Mouse (Mus musculus): ENCODE data around the gene Ces4a. TPM values are rescaled to one million over a fixed set of nuclear protein-coding genes. Genes with fewer than 3 reads are reported as not detected.

The Ces4a gene
- polyA plus RNA-seq, 1 experiment, result not detected

- Histone ChIP-seq H3K79me3 (ENCODE audit: low read depth) (no peaks in the 10 kb centered on the region), H3K4me3 (ENCODE audit: insufficient read depth, poor library complexity, severe bottlenecking) (no peak overlapping the region), H3ac (ENCODE audit: control insufficient read depth, insufficient read length, low read depth) (no peak overlapping the region)
Observed at GRCm38 (mm10) chr8:105154316-105154715, 22.7 kb downstream of the Ces4a start.

DNA sequence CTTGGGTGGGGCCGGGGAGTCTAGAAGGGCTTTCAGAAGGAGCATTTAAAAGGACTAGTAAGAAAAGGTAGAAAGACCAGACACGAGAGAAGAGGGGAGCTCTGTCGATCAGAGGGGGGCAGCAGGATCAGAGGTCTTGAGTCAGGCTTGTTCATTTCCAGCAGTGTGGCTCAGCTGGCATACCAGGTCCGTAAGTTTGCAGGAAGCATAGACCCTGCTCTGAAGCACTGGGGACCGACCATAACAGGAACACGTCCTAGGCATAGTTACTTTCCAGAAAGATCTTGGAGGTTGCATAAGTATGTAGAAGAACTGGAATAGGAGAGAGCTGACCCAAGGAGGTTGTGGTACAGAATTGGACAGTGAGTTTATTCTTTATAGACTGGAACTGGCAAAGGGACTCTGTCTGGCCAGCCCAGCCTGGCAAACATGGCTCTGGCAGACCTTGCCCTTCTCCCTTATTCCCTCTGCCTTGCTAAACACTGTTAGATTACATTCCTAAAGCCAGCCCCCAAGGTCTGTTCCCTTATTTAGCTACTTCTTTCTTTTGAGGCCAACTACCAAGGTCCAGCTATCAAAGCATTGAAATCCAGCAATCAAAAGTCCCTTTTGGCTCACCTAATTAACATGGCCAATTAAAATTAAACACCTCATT, 23.6 kb downstream of the Ces4a start:
- Histone ChIP-seq H3ac (ENCODE audit: control insufficient read depth, insufficient read length, low read depth) (no peak overlapping the region), H3K79me2 (ENCODE audit: control insufficient read depth, insufficient read depth) (no peaks in the 10 kb centered on the region), H3K79me3 (ENCODE audit: low read depth) (no peaks in the 10 kb centered on the region), H3K36me3 (ENCODE audit: control insufficient read depth, insufficient read depth) (no peaks in the 10 kb centered on the region), H3K4me3 (ENCODE audit: insufficient read depth, poor library complexity, severe bottlenecking) (no peak overlapping the region), H3K27me3 (ENCODE audit: control insufficient read depth, insufficient read depth, insufficient read length) (no peaks in the 10 kb centered on the region)
- TF ChIP-seq USF1 (IDR thresholded peaks at IDR 0.05; ENCODE audit: low read depth) (no peak), CEBPB (IDR thresholded peaks at IDR 0.05; ENCODE audit: low read depth) (no peak), CTCF (IDR thresholded peaks at IDR 0.05; ENCODE audit: control insufficient read depth, insufficient read depth, insufficient read length) (no peak), MAX (IDR thresholded peaks at IDR 0.05) (no peak), MYOG (IDR thresholded peaks at IDR 0.05; ENCODE audit: control insufficient read depth, extremely low read depth, insufficient read length) (no peak), FOSL1 (IDR thresholded peaks at IDR 0.05; ENCODE audit: insufficient read depth, low read length, poor library complexity, severe bottlenecking) (no peak), MYOD1 (IDR thresholded peaks at IDR 0.05; ENCODE audit: control insufficient read depth, insufficient read length, low read depth) (no peak)

More at GRCm38 (mm10) chr8:105154316-105154715, 22.7 kb downstream of the Ces4a start:
- Histone ChIP-seq H3K79me2 (ENCODE audit: control insufficient read depth, insufficient read depth) (no peaks in the 10 kb centered on the region), H3K27me3 (ENCODE audit: control insufficient read depth, insufficient read depth, insufficient read length) (no peaks in the 10 kb centered on the region), H3K36me3 (ENCODE audit: control insufficient read depth, insufficient read depth) (no peaks in the 10 kb centered on the region)
- no peak for TF ChIP-seq USF1 (IDR thresholded peaks at IDR 0.05; ENCODE audit: low read depth)
- no peak for TF ChIP-seq CTCF (IDR thresholded peaks at IDR 0.05; ENCODE audit: control insufficient read depth, insufficient read depth, insufficient read length)
- no peak for TF ChIP-seq MAX (IDR thresholded peaks at IDR 0.05)
- no peak for TF ChIP-seq MYOD1 (IDR thresholded peaks at IDR 0.05; ENCODE audit: control insufficient read depth, insufficient read length, low read depth)
- TF ChIP-seq CEBPB (IDR thresholded peaks at IDR 0.05; ENCODE audit: low read depth), result no peak

- Histone ChIP-seq H3K36me3 (ENCODE audit: control insufficient read depth, insufficient read depth) (no peaks in the 10 kb centered on the region), H3K27me3 (ENCODE audit: control insufficient read depth, insufficient read depth, insufficient read length) (no peaks in the 10 kb centered on the region), H3K79me2 (ENCODE audit: control insufficient read depth, insufficient read depth) (no peaks in the 10 kb centered on the region), H3ac (ENCODE audit: control insufficient read depth, insufficient read length, low read depth) (no peak overlapping the region), H3K4me3 (ENCODE audit: insufficient read depth, poor library complexity, severe bottlenecking) (no peak overlapping the region), H3K79me3 (ENCODE audit: low read depth) (no peaks in the 10 kb centered on the region)
- TF ChIP-seq CTCF (IDR thresholded peaks at IDR 0.05; ENCODE audit: control insufficient read depth, insufficient read depth, insufficient read length) (peak; percentile 68), MYOG (IDR thresholded peaks at IDR 0.05; ENCODE audit: control insufficient read depth, extremely low read depth, insufficient read length) (no peak)
Observed at GRCm38 (mm10) chr8:105157555-105157954, 26.0 kb downstream of the Ces4a start.

DNA sequence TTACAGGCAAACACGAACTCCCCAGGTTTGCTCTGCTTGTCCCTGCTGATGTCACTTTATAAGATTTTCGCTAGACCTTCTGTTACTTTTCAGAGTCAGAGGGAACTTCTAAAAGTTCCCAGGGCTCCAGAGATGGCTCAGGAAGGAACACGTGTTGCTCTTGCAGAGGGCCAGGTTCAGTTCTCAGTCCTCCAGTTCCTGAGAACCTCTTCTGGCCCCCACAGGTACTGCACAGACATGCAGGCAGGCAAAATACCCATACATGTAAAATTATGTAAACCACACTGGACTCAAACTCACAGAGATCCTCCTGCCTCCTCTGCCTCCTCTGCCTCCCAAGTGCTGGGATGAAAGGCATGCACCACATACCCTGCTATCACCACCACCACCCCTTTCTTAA, 26.5 kb downstream of the Ces4a start:
- Histone ChIP-seq H3K79me3 (ENCODE audit: low read depth) (no peaks in the 10 kb centered on the region), H3K79me2 (ENCODE audit: control insufficient read depth, insufficient read depth) (no peaks in the 10 kb centered on the region), H3K4me3 (ENCODE audit: insufficient read depth, poor library complexity, severe bottlenecking) (no peak overlapping the region), H3ac (ENCODE audit: control insufficient read depth, insufficient read length, low read depth) (no peak overlapping the region), H3K36me3 (ENCODE audit: control insufficient read depth, insufficient read depth) (no peaks in the 10 kb centered on the region), H3K27me3 (ENCODE audit: control insufficient read depth, insufficient read depth, insufficient read length) (no peaks in the 10 kb centered on the region)
- TF ChIP-seq MYOD1 (IDR thresholded peaks at IDR 0.05; ENCODE audit: control insufficient read depth, insufficient read length, low read depth), result no peak
- no peak for TF ChIP-seq MAX (IDR thresholded peaks at IDR 0.05)
- TF ChIP-seq FOSL1 (IDR thresholded peaks at IDR 0.05; ENCODE audit: insufficient read depth, low read length, poor library complexity, severe bottlenecking), result no peak
- no peak for TF ChIP-seq CEBPB (IDR thresholded peaks at IDR 0.05; ENCODE audit: low read depth)
- TF ChIP-seq MYOG (IDR thresholded peaks at IDR 0.05; ENCODE audit: control insufficient read depth, extremely low read depth, insufficient read length), result no peak
- no peak for TF ChIP-seq CTCF (IDR thresholded peaks at IDR 0.05; ENCODE audit: control insufficient read depth, insufficient read depth, insufficient read length)
- no peak for TF ChIP-seq USF1 (IDR thresholded peaks at IDR 0.05; ENCODE audit: low read depth)

DNA sequence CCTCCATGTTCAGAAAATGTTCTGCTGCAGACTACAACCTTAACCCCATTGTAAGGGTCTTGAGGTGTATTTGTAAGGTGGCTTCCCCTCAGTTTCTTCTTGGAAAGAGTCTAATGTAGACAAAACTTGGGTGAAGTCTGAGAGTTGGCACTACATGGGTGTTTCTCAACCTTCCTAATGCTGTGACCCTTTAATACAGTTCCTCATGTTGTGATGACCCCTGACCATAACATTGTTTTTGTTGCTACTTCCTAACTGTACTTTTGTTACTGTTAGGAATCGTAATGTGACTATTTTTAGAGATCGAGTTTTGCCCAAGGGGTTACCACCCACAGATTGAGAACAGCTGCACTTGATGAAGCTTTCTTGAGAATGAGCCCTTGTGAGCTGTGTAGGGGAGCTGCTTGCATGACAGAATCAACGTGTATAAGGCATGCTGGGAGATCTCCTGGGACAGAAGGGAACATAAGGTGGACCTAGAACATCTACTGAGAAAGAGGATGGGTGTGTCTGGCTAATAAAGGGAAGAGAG, 29.6 kb downstream of the Ces4a start:
- no peaks in the 10 kb centered on the region for H3K79me2 ChIP-seq (ENCODE audit: control insufficient read depth, insufficient read depth)
- no peak overlapping the region for H3K4me3 ChIP-seq (ENCODE audit: insufficient read depth, poor library complexity, severe bottlenecking)
- no peaks in the 10 kb centered on the region for H3K36me3 ChIP-seq (ENCODE audit: control insufficient read depth, insufficient read depth)
- TF ChIP-seq MYOD1 (IDR thresholded peaks at IDR 0.05; ENCODE audit: control insufficient read depth, insufficient read length, low read depth), result peak; percentile 46
- no peak for TF ChIP-seq MYOG (IDR thresholded peaks at IDR 0.05; ENCODE audit: control insufficient read depth, extremely low read depth, insufficient read length)
- no peak for TF ChIP-seq USF1 (IDR thresholded peaks at IDR 0.05; ENCODE audit: low read depth)
- no peak overlapping the region for H3ac ChIP-seq (ENCODE audit: control insufficient read depth, insufficient read length, low read depth)
- no peaks in the 10 kb centered on the region for H3K79me3 ChIP-seq (ENCODE audit: low read depth)
- no peaks in the 10 kb centered on the region for H3K27me3 ChIP-seq (ENCODE audit: control insufficient read depth, insufficient read depth, insufficient read length)

- H3ac ChIP-seq (ENCODE audit: control insufficient read depth, insufficient read length, low read depth), result no peak overlapping the region
- H3K79me2 ChIP-seq (ENCODE audit: control insufficient read depth, insufficient read depth), result no peaks in the 10 kb centered on the region
- H3K4me3 ChIP-seq (ENCODE audit: insufficient read depth, poor library complexity, severe bottlenecking), result no peak overlapping the region
Observed at GRCm38 (mm10) chr8:105164272-105164902, 32.8 kb downstream of the Ces4a start.

More at GRCm38 (mm10) chr8:105164272-105164902, 32.8 kb downstream of the Ces4a start:
- H3K36me3 ChIP-seq (ENCODE audit: control insufficient read depth, insufficient read depth), result no peaks in the 10 kb centered on the region
- no peaks in the 10 kb centered on the region for H3K27me3 ChIP-seq (ENCODE audit: control insufficient read depth, insufficient read depth, insufficient read length)
- no peaks in the 10 kb centered on the region for H3K79me3 ChIP-seq (ENCODE audit: low read depth)
- TF ChIP-seq FOSL1 (IDR thresholded peaks at IDR 0.05; ENCODE audit: insufficient read depth, low read length, poor library complexity, severe bottlenecking) (no peak), MAX (IDR thresholded peaks at IDR 0.05) (no peak), CEBPB (IDR thresholded peaks at IDR 0.05; ENCODE audit: low read depth) (no peak), USF1 (IDR thresholded peaks at IDR 0.05; ENCODE audit: low read depth) (no peak), MYOG (IDR thresholded peaks at IDR 0.05; ENCODE audit: control insufficient read depth, extremely low read depth, insufficient read length) (no peak), CTCF (IDR thresholded peaks at IDR 0.05; ENCODE audit: control insufficient read depth, insufficient read depth, insufficient read length) (no peak), MYOD1 (IDR thresholded peaks at IDR 0.05; ENCODE audit: control insufficient read depth, insufficient read length, low read depth) (no peak)

Data from C2C12 (cell line).